Mouse (Mus musculus) small intestine, adult 2 months (tissue): Measurements from ENCODE around the gene Pkm.

Experiments
- CTCF ChIP-seq: fragments of 200-500 bp; IDR thresholded peaks from 2 replicates; pipeline ENCODE4 v1.5.1; 2012; ENCODE audit warnings: low read depth, mild to moderate bottlenecking, control low read depth, inconsistent platforms, low read length, moderate library complexity, mixed read lengths; ENCODE audit not compliant: insufficient replicate concordance, insufficient read length; ENCODE audit errors: extremely low read depth
- POLR2A ChIP-seq: fragments of 200-500 bp; IDR thresholded peaks from 2 replicates; pipeline ENCODE4 v1.6.1; 2012; ENCODE audit warnings: low read depth, mild to moderate bottlenecking, control low read depth, inconsistent platforms, low read length, moderate library complexity

DNA sequence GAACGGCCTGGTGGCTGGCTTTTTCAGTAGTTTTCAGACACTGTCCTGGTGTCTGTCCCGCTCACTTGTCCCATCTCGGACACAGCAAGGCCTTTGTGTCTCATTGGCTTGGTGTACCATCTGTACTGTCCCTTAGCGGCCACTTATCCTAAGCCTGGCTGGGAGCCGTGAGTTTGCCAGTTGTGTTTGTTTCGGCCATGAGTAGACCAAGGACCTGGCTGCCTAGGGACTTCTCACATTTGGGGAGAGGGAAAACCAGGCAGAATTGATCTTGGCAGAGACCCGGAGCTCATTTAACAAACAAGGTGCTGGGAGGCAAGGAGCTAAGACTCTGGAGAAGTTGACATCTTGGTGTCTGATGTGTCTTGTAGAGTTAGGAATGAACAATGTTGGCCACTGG is 7.1 kb downstream of the Pkm start:
- TF ChIP-seq POLR2A = no peak
- no peak for TF ChIP-seq CTCF
